ENCODE assay signal across 11 mouse cellular contexts in the genomic region with DNA sequence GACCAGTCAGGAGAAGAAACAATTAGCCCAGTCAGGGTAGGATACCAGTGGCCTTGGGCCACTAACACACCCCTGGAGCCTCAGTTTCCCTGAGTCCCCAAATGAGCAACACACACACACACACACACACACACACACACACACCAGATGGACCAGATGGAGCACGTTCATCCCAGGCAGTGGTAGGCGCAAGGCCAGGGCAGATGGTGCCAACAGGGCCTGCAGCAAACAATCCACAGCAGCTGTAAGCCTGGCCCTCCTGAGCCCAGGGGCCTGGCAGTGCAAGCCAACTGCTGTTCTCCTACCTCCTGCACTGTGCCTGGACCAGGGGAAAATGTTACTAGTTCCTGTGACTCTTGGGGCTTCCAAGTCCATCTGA. TPM values are rescaled to one million over a fixed set of nuclear protein-coding genes. Genes with fewer than 3 reads are reported as not detected.
DNase-seq lines count a peak whose midpoint lies in the region; ATAC-seq lines count a peak whose summit lies in the region.
"Had no signal": no experiment of that assay in that cellular context is flagged by ENCODE, and none has a peak within 500 bp of the region (broad histone marks: within the 10 kb centered on the region; RNA-seq: fewer than 3 reads in every experiment).

No protein-coding gene starts in this region.

- WGBS in embryonic facial prominence, embryonic 15.5 days: 55% methylated on average over 2 of the region's 2 CpGs
- 66% methylated on average over 2 of the region's 2 CpGs for WGBS in midbrain, embryonic 10.5 days

- no peaks in the 10 kb centered on the region for H3K9me3 ChIP-seq in embryonic facial prominence, embryonic 15.5 days (replicated peaks)
- no peaks in the 10 kb centered on the region for H3K9me3 ChIP-seq in midbrain, embryonic 10.5 days (replicated peaks)
- H3K9me3 ChIP-seq: liver, embryonic 15.5 days; stomach, embryonic 15.5 days had no signal

- intact Hi-C loops in gastrocnemius, postnatal 14 days (cut with DNase I; ENCODE audit: low total_unique reads): loop anchor here (5.0 kb wide), 1 partner anchor 239 kb away; no protein-coding TSS in a partner anchor

- H3K27me3 ChIP-seq in embryonic facial prominence, embryonic 15.5 days: no peaks in the 10 kb centered on the region
- H3K27me3 ChIP-seq in midbrain, embryonic 10.5 days (ENCODE audit: low read depth, poor library complexity, severe bottlenecking): no peaks in the 10 kb centered on the region; the same call in 1 of the 2 replicates
- H3K27me3 ChIP-seq: stomach, embryonic 15.5 days had no signal

- ATAC-seq in embryonic facial prominence, embryonic 15.5 days (ENCODE audit: insufficient number of reproducible peaks, low FRiP score, low TSS enrichment, low read depth): 0 out of 2 replicates have a peak, but pooled peaks have one; percentile 32

- no peaks in the 10 kb centered on the region for H3K36me3 ChIP-seq in embryonic facial prominence, embryonic 15.5 days
- no peaks in the 10 kb centered on the region for H3K36me3 ChIP-seq in midbrain, embryonic 10.5 days
- H3K36me3 ChIP-seq: stomach, embryonic 15.5 days had no signal

- H3K4me2 ChIP-seq in embryonic facial prominence, embryonic 15.5 days (replicated peaks): no peak overlapping the region
- H3K4me2 ChIP-seq: liver, embryonic 15.5 days; stomach, embryonic 15.5 days had no signal

- no peak overlapping the region for H3K4me3 ChIP-seq in embryonic facial prominence, embryonic 15.5 days (replicated peaks)
- H3K4me3 ChIP-seq in midbrain, embryonic 10.5 days: 0 out of 2 replicates have a peak overlapping the region, but pooled peaks have one; percentile 31
- H3K4me3 ChIP-seq: gastrocnemius, adult 2 months; liver, embryonic 15.5 days; stomach, embryonic 15.5 days had no signal

- peaks cover 18% of the 10 kb centered on the region for H3K4me1 ChIP-seq in embryonic facial prominence, embryonic 15.5 days
- H3K4me1 ChIP-seq in midbrain, embryonic 10.5 days: peaks cover 23% of the 10 kb centered on the region

- DNase-seq in gastrocnemius, postnatal 14 days: peak; percentile 33
- no peak for DNase-seq in gastrocnemius, postnatal 25 days
- DNase-seq in adipocyte (ENCODE audit: low spot score): peak; percentile 51
- DNase-seq in midbrain, embryonic 10.5 days (ENCODE audit: low spot score): no peak
- no peak for DNase-seq in embryo, embryonic 9.5 days (ENCODE audit: extremely low spot score)
- DNase-seq in urinary bladder, postnatal 10 days (ENCODE audit: low spot score): no peak
- DNase-seq in right cerebral cortex, adult 2 months (ENCODE audit: low spot score in 2 of 2): no peak
- DNase-seq: gastrocnemius, adult 2 months had no signal

- H3K27ac ChIP-seq in embryonic facial prominence, embryonic 15.5 days (replicated peaks): no peak overlapping the region
- peak overlapping the region; percentile 85 for H3K27ac ChIP-seq in midbrain, embryonic 10.5 days (replicated peaks)
- H3K27ac ChIP-seq: gastrocnemius, adult 2 months; liver, embryonic 15.5 days; stomach, embryonic 15.5 days had no signal

- no peak overlapping the region for H3K9ac ChIP-seq in embryonic facial prominence, embryonic 15.5 days
- H3K9ac ChIP-seq: liver, embryonic 15.5 days; stomach, embryonic 15.5 days had no signal

RNA-seq across cellular contexts. Expression of a gene that starts 13.4 kb away (rescaled TPM):
- total RNA-seq in gastrocnemius, postnatal 14 days (2021): 10 to 100 TPM; 53.9 to 79.8 TPM
- total RNA-seq in gastrocnemius, postnatal 25 days (2021): 10 to 100 TPM; 79.8 to 94.3 TPM
- 166 and 170 TPM in 2 replicates for polyA plus RNA-seq in embryonic facial prominence, embryonic 15.5 days (2015; fragmentation: Nextera tagmentation; extraction: Ambion mirVana)
- polyA plus RNA-seq in midbrain, embryonic 10.5 days (2016; fragmentation: Nextera tagmentation; extraction: Ambion mirVana): 269 and 305 TPM in 2 replicates

Comparison
In these comparisons a context has a peak if more than half of its experiments do, and no peak if none do; other contexts are left out.
1. DNase-seq: peak in gastrocnemius, postnatal 14 days (single experiment) and adipocyte (single experiment); none in gastrocnemius, postnatal 25 days (single experiment), midbrain, embryonic 10.5 days (single experiment), embryo, embryonic 9.5 days (single experiment), urinary bladder, postnatal 10 days (single experiment) and right cerebral cortex, adult 2 months (0 of 2).